Mouse (Mus musculus): ENCODE measurements around the gene Prkca. TPM values are rescaled to one million over a fixed set of nuclear protein-coding genes. Genes with fewer than 3 reads are reported as not detected.

Gene Prkca
- total RNA-seq, 2 experiments from 2014 or later, result 211 to 215 TPM

GRCm38 (mm10) chr11:108145128-108145527 lies 198.6 kb downstream of the Prkca start:
- DNase-seq (ENCODE audit: extremely low spot score in 1 of 2, low spot score in 1 of 2), result no peak

- no peak for DNase-seq (ENCODE audit: extremely low spot score in 1 of 2, low spot score in 1 of 2)
Observed at GRCm38 (mm10) chr11:108143739-108144138, 200.0 kb downstream of the Prkca start.

GRCm38 (mm10) chr11:108140028-108140427 lies 203.7 kb downstream of the Prkca start:
- DNase-seq (ENCODE audit: extremely low spot score in 1 of 2, low spot score in 1 of 2), result no peak

- DNase-seq (ENCODE audit: extremely low spot score in 1 of 2, low spot score in 1 of 2), result no peak
Observed at GRCm38 (mm10) chr11:108136341-108136740, 207.4 kb downstream of the Prkca start.

GRCm38 (mm10) chr11:108135407-108136159 lies 208.1 kb downstream of the Prkca start:
- no peak for DNase-seq (ENCODE audit: extremely low spot score in 1 of 2, low spot score in 1 of 2)

GRCm38 (mm10) chr11:108128593-108128992 lies 215.1 kb downstream of the Prkca start:
- peak; percentile 55 to 75 for DNase-seq (ENCODE audit: extremely low spot score in 1 of 2, low spot score in 1 of 2)

- DNase-seq (ENCODE audit: extremely low spot score in 1 of 2, low spot score in 1 of 2), result no peak
Observed at GRCm38 (mm10) chr11:108127908-108128307, 215.8 kb downstream of the Prkca start.

- DNase-seq (ENCODE audit: extremely low spot score in 1 of 2, low spot score in 1 of 2), result no peak
Observed at GRCm38 (mm10) chr11:108122486-108122885, 221.2 kb downstream of the Prkca start.

- DNase-seq (ENCODE audit: extremely low spot score in 1 of 2, low spot score in 1 of 2), result no peak
Observed at GRCm38 (mm10) chr11:108120708-108121107, 223.0 kb downstream of the Prkca start.

- DNase-seq (ENCODE audit: extremely low spot score in 1 of 2, low spot score in 1 of 2), result no peak
Observed at GRCm38 (mm10) chr11:108119785-108120184, 223.9 kb downstream of the Prkca start.

GRCm38 (mm10) chr11:108118814-108119213 lies 224.9 kb downstream of the Prkca start:
- DNase-seq (ENCODE audit: extremely low spot score in 1 of 2, low spot score in 1 of 2), result no peak

GRCm38 (mm10) chr11:108118221-108118620 lies 225.5 kb downstream of the Prkca start:
- DNase-seq (ENCODE audit: extremely low spot score in 1 of 2, low spot score in 1 of 2), result no peak

- no peak for DNase-seq (ENCODE audit: extremely low spot score in 1 of 2, low spot score in 1 of 2)
Observed at GRCm38 (mm10) chr11:108117360-108118050, 226.2 kb downstream of the Prkca start.

GRCm38 (mm10) chr11:108114091-108114490 lies 229.6 kb downstream of the Prkca start:
- DNase-seq (ENCODE audit: extremely low spot score in 1 of 2, low spot score in 1 of 2), result no peak

- DNase-seq (ENCODE audit: extremely low spot score in 1 of 2, low spot score in 1 of 2), result no peak
Observed at GRCm38 (mm10) chr11:108112437-108112836, 231.3 kb downstream of the Prkca start.

- no peak for DNase-seq (ENCODE audit: extremely low spot score in 1 of 2, low spot score in 1 of 2)
Observed at GRCm38 (mm10) chr11:108104085-108104484, 239.6 kb downstream of the Prkca start.

- DNase-seq (ENCODE audit: extremely low spot score in 1 of 2, low spot score in 1 of 2), result no peak
Observed at GRCm38 (mm10) chr11:108101280-108101950, 242.3 kb downstream of the Prkca start.

- no peak for DNase-seq (ENCODE audit: extremely low spot score in 1 of 2, low spot score in 1 of 2)
Observed at GRCm38 (mm10) chr11:108098306-108098705, 245.4 kb downstream of the Prkca start.

GRCm38 (mm10) chr11:108094796-108095195 lies 248.9 kb downstream of the Prkca start:
- no peak for DNase-seq (ENCODE audit: extremely low spot score in 1 of 2, low spot score in 1 of 2)

GRCm38 (mm10) chr11:108093248-108093647 lies 250.5 kb downstream of the Prkca start:
- DNase-seq (ENCODE audit: extremely low spot score in 1 of 2, low spot score in 1 of 2), result no peak

GRCm38 (mm10) chr11:108091238-108091637 lies 252.5 kb downstream of the Prkca start:
- no peak for DNase-seq (ENCODE audit: extremely low spot score in 1 of 2, low spot score in 1 of 2)

All from layer of hippocampus, postnatal 25 days (tissue).